Mouse (Mus musculus) heart, embryonic 11.5 days (tissue): ENCODE results near the gene Insm1. TPM values are rescaled to one million over a fixed set of nuclear protein-coding genes. Genes with fewer than 3 reads are reported as not detected.

Experiments used
- ATAC-seq: fragments of 200-750 bp; cut with Nextera tagmentation; replicated peaks from 2 replicates; pipeline ENCODE4 v1.8.0; 2017; ENCODE audit warnings: moderate library complexity; ENCODE audit not compliant: insufficient number of reproducible peaks, low FRiP score, low TSS enrichment
- H3K27ac ChIP-seq: fragments of 300-500 bp; sonication (generic); 2 replicates; pipeline ENCODE4 v1.5.1; 2014; ENCODE audit warnings: mild to moderate bottlenecking, low read depth, low read length
- H3K27me3 ChIP-seq: fragments of 300-500 bp; sonication (generic); 2 replicates; pipeline ENCODE4 v1.6.1; 2014; ENCODE audit warnings: mild to moderate bottlenecking, low read length, mixed read lengths; ENCODE audit not compliant: control insufficient read depth, insufficient read depth
- H3K36me3 ChIP-seq: fragments of 300-500 bp; sonication (generic); 2 replicates; pipeline ENCODE4 v1.6.1; 2014; ENCODE audit warnings: mild to moderate bottlenecking, low read length, moderate library complexity, mixed read lengths; ENCODE audit not compliant: control insufficient read depth, insufficient read depth
- H3K4me1 ChIP-seq: fragments of 300-500 bp; sonication (generic); 2 replicates; pipeline ENCODE4 v1.6.1; 2014; ENCODE audit warnings: low read length; ENCODE audit not compliant: control insufficient read depth, insufficient read depth
- H3K4me2 ChIP-seq: fragments of 300-500 bp; sonication (generic); 2 replicates; pipeline ENCODE4 v1.6.1; 2014; ENCODE audit warnings: mild to moderate bottlenecking, moderate library complexity
- H3K4me3 ChIP-seq: fragments of 300-500 bp; sonication (generic); 2 replicates; pipeline ENCODE4 v1.5.1; 2014; ENCODE audit warnings: low read depth, low read length
- H3K9ac ChIP-seq: fragments of 300-500 bp; sonication (generic); 2 replicates; pipeline ENCODE4 v1.6.1; 2014; ENCODE audit warnings: mild to moderate bottlenecking, low read depth, low read length, moderate library complexity
- H3K9me3 ChIP-seq: fragments of 300-500 bp; sonication (generic); replicated peaks from 2 replicates; pipeline ENCODE4 v1.6.1; 2016; ENCODE audit warnings: low read length; ENCODE audit not compliant: control insufficient read depth
- WGBS: fragments of 180-500 bp; shearing (Covaris S2); extraction: QIAGEN DNeasy Blood & Tissue Kit; methylation state at CpG from one replicate; pipeline ENCODE4 v1.1.7; 2014; ENCODE audit not compliant: insufficient replicate concordance; 5-methylcytosine and 5-hydroxymethylcytosine counted together
- polyA plus RNA-seq: library from polyadenylated mRNA; unstranded; fragments of >200 nt; fragmentation: Nextera tagmentation; extraction: Ambion mirVana; gene quantifications from 2 replicates; pipeline ENCODE4 v1.2.1, GENCODE M21; 2014

The Insm1 gene
- polyA plus RNA-seq, 1 experiment from 2014 or later = not detected

DNA sequence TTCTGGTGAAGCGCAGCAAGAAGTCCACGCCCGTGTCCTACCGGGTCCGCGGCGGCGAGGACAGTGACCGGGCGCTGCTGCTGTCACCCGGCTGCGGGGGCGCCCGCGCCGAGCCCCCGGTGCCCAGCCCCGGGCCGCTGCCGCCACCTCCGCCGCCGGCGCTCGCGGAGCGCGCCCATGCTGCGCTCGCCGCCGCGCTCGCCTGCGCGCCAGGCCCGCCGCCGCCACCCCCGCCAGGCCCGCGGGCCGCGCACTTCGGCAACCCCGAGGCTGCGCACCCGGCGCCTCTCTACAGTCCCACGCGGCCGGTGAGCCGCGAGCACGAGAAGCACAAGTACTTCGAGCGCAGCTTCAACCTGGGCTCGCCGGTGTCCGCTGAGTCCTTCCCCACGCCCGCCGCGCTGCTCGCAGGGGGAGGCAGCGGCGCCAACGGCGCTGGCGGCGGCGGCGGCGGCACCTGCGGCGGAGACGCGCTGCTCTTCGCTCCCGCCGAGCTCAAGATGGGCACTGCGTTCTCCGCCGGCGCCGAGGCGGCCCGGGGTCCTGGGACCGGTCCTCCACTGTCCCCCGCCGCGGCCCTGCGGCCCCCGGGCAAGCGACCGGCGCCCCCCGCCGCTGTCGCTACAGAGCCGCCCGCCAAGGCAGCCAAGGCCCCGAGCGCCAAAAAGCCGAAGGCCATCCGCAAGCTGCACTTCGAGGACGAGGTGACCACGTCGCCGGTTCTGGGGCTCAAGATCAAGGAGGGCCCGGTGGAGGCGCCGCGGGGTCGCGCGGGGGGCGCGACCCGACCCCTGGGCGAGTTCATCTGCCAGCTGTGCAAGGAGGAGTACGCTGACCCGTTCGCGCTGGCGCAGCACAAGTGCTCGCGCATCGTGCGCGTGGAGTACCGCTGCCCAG is 806 bp downstream of the Insm1 start:
- Histone ChIP-seq H3K4me1 (peaks cover 20% of the 10 kb centered on the region), H3K4me2 (peak overlapping the region; percentile 96), H3K36me3 (no peaks in the 10 kb centered on the region), H3K27me3 (peaks cover 92% of the 10 kb centered on the region), H3K27ac (no peak overlapping the region), H3K9me3 (no peaks in the 10 kb centered on the region), H3K9ac (no peak overlapping the region; the same call in 1 of the 2 replicates), H3K4me3 (peak overlapping the region; percentile 54)
- no peak for ATAC-seq
- under 1% methylated on average over 111 of the region's 133 CpGs for WGBS

DNA sequence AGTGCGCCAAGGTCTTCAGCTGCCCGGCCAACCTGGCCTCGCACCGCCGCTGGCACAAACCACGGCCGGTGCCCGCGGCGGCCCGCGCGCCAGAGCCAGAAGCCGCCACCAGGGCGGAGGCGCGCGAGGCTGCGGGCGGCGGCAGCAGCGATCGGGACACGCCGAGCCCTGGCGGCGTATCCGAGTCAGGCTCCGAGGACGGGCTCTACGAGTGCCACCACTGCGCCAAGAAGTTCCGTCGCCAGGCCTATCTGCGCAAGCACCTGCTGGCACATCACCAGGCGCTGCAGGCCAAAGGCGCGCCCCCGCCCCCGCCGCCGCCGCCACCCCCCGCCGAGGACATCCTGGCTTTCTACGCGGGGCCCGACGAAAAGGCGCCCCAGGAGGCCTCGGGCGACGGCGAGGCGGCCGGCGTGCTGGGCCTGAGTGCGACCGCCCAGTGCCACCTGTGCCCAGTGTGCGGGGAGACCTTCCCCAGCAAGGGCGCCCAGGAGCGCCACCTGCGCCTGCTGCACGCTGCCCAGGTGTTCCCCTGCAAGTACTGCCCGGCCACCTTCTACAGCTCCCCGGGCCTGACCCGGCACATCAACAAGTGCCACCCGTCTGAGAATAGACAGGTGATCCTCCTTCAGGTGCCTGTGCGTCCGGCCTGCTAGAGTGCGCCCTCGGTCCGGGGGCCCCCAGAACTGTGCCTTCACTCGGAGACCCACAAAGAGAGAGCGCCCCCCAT is 1.6 kb downstream of the Insm1 start:
- WGBS = 1% methylated on average over 71 of the region's 75 CpGs
- no peak for ATAC-seq
- peak overlapping the region; percentile 54 for H3K4me3 ChIP-seq
- peaks cover 20% of the 10 kb centered on the region for H3K4me1 ChIP-seq
- H3K9me3 ChIP-seq = no peaks in the 10 kb centered on the region
- no peak overlapping the region for H3K27ac ChIP-seq
- H3K27me3 ChIP-seq = peaks cover 87% of the 10 kb centered on the region
- no peaks in the 10 kb centered on the region for H3K36me3 ChIP-seq
- H3K9ac ChIP-seq = no peak overlapping the region
- peak overlapping the region; percentile 96 for H3K4me2 ChIP-seq

GRCm38 (mm10) chr2:146224141-146224540 is 2.4 kb downstream of the Insm1 start:
- Histone ChIP-seq H3K9me3 (no peaks in the 10 kb centered on the region), H3K4me3 (no peak overlapping the region; the same call in 1 of the 2 replicates), H3K27me3 (peaks cover 85% of the 10 kb centered on the region), H3K27ac (no peak overlapping the region), H3K36me3 (no peaks in the 10 kb centered on the region), H3K4me1 (peaks cover 20% of the 10 kb centered on the region), H3K9ac (no peak overlapping the region), H3K4me2 (no peak overlapping the region)
- no peak for ATAC-seq
- WGBS = 19% methylated on average over 7 of the region's 7 CpGs

GRCm38 (mm10) chr2:146225818-146226217 is 4.1 kb downstream of the Insm1 start:
- Histone ChIP-seq H3K36me3 (no peaks in the 10 kb centered on the region), H3K4me3 (no peak overlapping the region), H3K4me2 (no peak overlapping the region), H3K4me1 (peaks cover 20% of the 10 kb centered on the region), H3K27ac (no peak overlapping the region), H3K9ac (no peak overlapping the region), H3K27me3 (peaks cover 72% of the 10 kb centered on the region), H3K9me3 (no peaks in the 10 kb centered on the region)
- no peak for ATAC-seq
- WGBS = 18% methylated on average over 6 of the region's 6 CpGs

DNA sequence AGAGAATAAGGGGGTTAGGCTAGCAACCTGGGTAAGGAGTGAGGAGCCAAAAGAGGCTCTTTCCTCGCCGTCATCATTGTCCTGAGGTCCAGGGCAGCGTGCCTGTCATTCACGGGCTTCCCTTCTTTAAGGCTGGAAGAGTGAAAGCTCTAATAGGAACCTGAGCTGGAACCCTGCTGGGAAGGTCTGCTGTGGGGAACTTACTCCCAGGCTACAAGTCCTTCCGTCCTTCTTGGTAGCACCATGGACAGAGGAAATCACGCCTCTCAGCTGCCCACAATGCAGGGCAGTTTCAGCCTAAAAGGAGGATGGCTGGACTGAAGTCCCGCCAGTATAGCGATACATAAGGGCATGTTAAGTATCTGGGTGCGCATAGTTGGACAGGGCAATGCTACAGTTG is 4.8 kb downstream of the Insm1 start:
- WGBS = 4% methylated on average over 9 of the region's 9 CpGs
- no peaks in the 10 kb centered on the region for H3K9me3 ChIP-seq
- no peak overlapping the region for H3K4me2 ChIP-seq
- ATAC-seq = no peak
- H3K4me3 ChIP-seq = no peak overlapping the region
- H3K4me1 ChIP-seq = peaks cover 15% of the 10 kb centered on the region
- H3K36me3 ChIP-seq = no peaks in the 10 kb centered on the region
- H3K9ac ChIP-seq = no peak overlapping the region
- H3K27me3 ChIP-seq = peaks cover 66% of the 10 kb centered on the region
- H3K27ac ChIP-seq = no peak overlapping the region

DNA sequence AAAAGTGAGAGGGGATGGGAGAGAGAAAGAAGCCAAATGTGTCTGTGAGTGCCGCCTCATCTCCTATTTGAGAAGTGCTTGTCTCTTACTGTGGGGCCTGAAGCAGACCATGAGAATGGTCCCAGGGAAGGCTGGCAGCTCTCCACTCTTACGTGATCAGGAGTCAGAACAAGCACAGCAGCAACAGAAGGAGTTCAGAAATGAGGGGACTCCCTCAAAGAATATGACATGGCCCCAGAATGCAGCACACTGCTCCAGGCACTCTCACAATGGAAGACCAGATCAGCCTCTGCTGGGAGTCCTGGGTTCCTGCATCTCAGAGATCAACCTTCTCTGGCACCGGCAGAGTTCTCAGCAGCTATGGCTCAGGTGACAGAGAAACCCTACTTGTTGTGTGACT is 5.9 kb downstream of the Insm1 start:
- 58% methylated on average over 3 of the region's 3 CpGs for WGBS
- Histone ChIP-seq H3K27ac (no peak overlapping the region), H3K9me3 (no peaks in the 10 kb centered on the region), H3K36me3 (no peaks in the 10 kb centered on the region), H3K4me2 (no peak overlapping the region), H3K4me1 (peaks cover 7% of the 10 kb centered on the region; the same call in 1 of the 2 replicates), H3K9ac (no peak overlapping the region), H3K27me3 (peaks cover 54% of the 10 kb centered on the region), H3K4me3 (no peak overlapping the region)
- no peak for ATAC-seq

GRCm38 (mm10) chr2:146228435-146228834 is 6.7 kb downstream of the Insm1 start:
- Histone ChIP-seq H3K9me3 (no peaks in the 10 kb centered on the region), H3K4me3 (no peak overlapping the region), H3K36me3 (no peaks in the 10 kb centered on the region), H3K4me1 (peaks cover 3% of the 10 kb centered on the region; the same call in 1 of the 2 replicates), H3K27ac (no peak overlapping the region), H3K4me2 (no peak overlapping the region), H3K27me3 (peaks cover 46% of the 10 kb centered on the region), H3K9ac (no peak overlapping the region)
- 74% methylated on average over 2 of the region's 2 CpGs for WGBS
- no peak for ATAC-seq

GRCm38 (mm10) chr2:146231485-146231884 is 9.8 kb downstream of the Insm1 start:
- H3K9ac ChIP-seq = no peak overlapping the region
- 82% methylated on average over 2 of the region's 2 CpGs for WGBS

More at GRCm38 (mm10) chr2:146231485-146231884, 9.8 kb downstream of the Insm1 start:
- ATAC-seq = no peak
- H3K9me3 ChIP-seq = no peaks in the 10 kb centered on the region
- H3K4me3 ChIP-seq = no peak overlapping the region
- H3K36me3 ChIP-seq = no peaks in the 10 kb centered on the region
- H3K27me3 ChIP-seq = peaks cover 17% of the 10 kb centered on the region
- H3K27ac ChIP-seq = no peak overlapping the region
- H3K4me1 ChIP-seq = no peaks in the 10 kb centered on the region
- no peak overlapping the region for H3K4me2 ChIP-seq
